Mouse (Mus musculus) liver, embryonic 11.5 days (tissue): ENCODE data around the gene Acbd5. TPM values are rescaled to one million over a fixed set of nuclear protein-coding genes. Genes with fewer than 3 reads are reported as not detected.

ENCODE experiments used
- ATAC-seq: fragments of 200-750 bp; cut with Nextera tagmentation; replicated peaks from 2 replicates; pipeline ENCODE4 v1.8.0; 2017; ENCODE audit warnings: moderate number of reproducible peaks, mild to moderate bottlenecking, moderate TSS enrichment, moderate library complexity; ENCODE audit not compliant: low FRiP score
- DNase-seq: peaks from one replicate; pipeline ENCODE4 v3.0.0-alpha.2; 2017; ENCODE audit warnings: low spot score
- H3K27ac ChIP-seq: fragments of 300-500 bp; sonication (generic); 2 replicates; pipeline ENCODE4 v1.5.1; 2014; ENCODE audit warnings: mild to moderate bottlenecking, low read depth, low read length, control low read depth
- H3K27me3 ChIP-seq: fragments of 300-500 bp; sonication (generic); replicated peaks from 2 replicates; pipeline ENCODE4 v1.6.1; 2014; ENCODE audit warnings: low read length, mixed read lengths; ENCODE audit not compliant: control insufficient read depth, insufficient read depth
- H3K36me3 ChIP-seq: fragments of 300-500 bp; sonication (generic); 2 replicates; pipeline ENCODE4 v1.6.1; 2014; ENCODE audit warnings: mild to moderate bottlenecking, low read length, moderate library complexity, mixed read lengths; ENCODE audit not compliant: control insufficient read depth, insufficient read depth
- H3K4me1 ChIP-seq: fragments of 300-500 bp; sonication (generic); replicated peaks from 2 replicates; pipeline ENCODE4 v1.6.1; 2014; ENCODE audit warnings: low read length, mixed read lengths; ENCODE audit not compliant: control insufficient read depth, insufficient read depth
- H3K4me2 ChIP-seq: fragments of 300-500 bp; sonication (generic); 2 replicates; pipeline ENCODE4 v1.6.1; 2014; ENCODE audit warnings: mild to moderate bottlenecking, control low read depth, moderate library complexity
- H3K4me3 ChIP-seq: fragments of 300-500 bp; sonication (generic); 2 replicates; pipeline ENCODE4 v1.5.1; 2014; ENCODE audit warnings: low read depth, low read length, control low read depth
- H3K9ac ChIP-seq: fragments of 300-500 bp; sonication (generic); 2 replicates; pipeline ENCODE4 v1.6.1; 2014; ENCODE audit warnings: low read depth, low read length, control low read depth
- H3K9me3 ChIP-seq: fragments of 300-500 bp; sonication (generic); 2 replicates; pipeline ENCODE4 v1.6.1; 2016; ENCODE audit warnings: low read length, inconsistent platforms, mixed read lengths; ENCODE audit not compliant: control insufficient read depth
- WGBS: fragments of 180-500 bp; shearing (Covaris S2); extraction: QIAGEN DNeasy Blood & Tissue Kit; methylation state at CpG from one replicate; pipeline ENCODE4 v1.1.7; 2014; 5-methylcytosine and 5-hydroxymethylcytosine counted together
- polyA plus RNA-seq: library from polyadenylated mRNA; unstranded; fragments of >200 nt; fragmentation: Nextera tagmentation; extraction: Ambion mirVana; gene quantifications from 2 replicates; pipeline ENCODE4 v1.2.1, GENCODE M21; 2014

Acbd5 gene
- polyA plus RNA-seq, 1 experiment from 2014 or later: 17.9 TPM

- peak within 1 kb of the TSS; percentile 78 for H3K4me3 ChIP-seq
- H3K36me3 ChIP-seq: peaks cover 4% of the 10 kb centered on the region
- DNase-seq: peak; percentile 94
- peak within 1 kb of the TSS; percentile 87 for H3K9ac ChIP-seq
- peak within 1 kb of the TSS; percentile 82 for H3K4me2 ChIP-seq
- H3K9me3 ChIP-seq: no peaks in the 10 kb centered on the region
- peaks cover 19% of the 10 kb centered on the region for H3K4me1 ChIP-seq
- H3K27ac ChIP-seq: peak within 1 kb of the TSS; percentile 100
- H3K27me3 ChIP-seq: no peaks in the 10 kb centered on the region
- ATAC-seq: peak; percentile 98
- WGBS: under 1% methylated on average over 61 of the region's 61 CpGs
These were observed 88.0 kb downstream of the Acbd5 start, which contains the start of the genes Mastl and Yme1l1 for GRCm38 (mm10) chr2:23155777-23156607. Gene Mastl, minus strand, starts transcription at chr2:23156024. Gene Yme1l1, plus strand, starts transcription at chr2:23156369.

GRCm38 (mm10) chr2:23156608-23157081, 88.7 kb downstream of the Acbd5 start:
- peak; percentile 6; the same call in 1 of the 2 replicates for ATAC-seq
- WGBS: under 1% methylated on average over 17 of the region's 17 CpGs

More at GRCm38 (mm10) chr2:23156608-23157081, 88.7 kb downstream of the Acbd5 start:
- no peaks in the 10 kb centered on the region for H3K9me3 ChIP-seq
- no peak for DNase-seq
- H3K4me3 ChIP-seq: peak overlapping the region; percentile 78
- H3K4me1 ChIP-seq: peaks cover 19% of the 10 kb centered on the region
- H3K9ac ChIP-seq: peak overlapping the region; percentile 87
- H3K4me2 ChIP-seq: peak overlapping the region; percentile 68
- H3K36me3 ChIP-seq: peaks cover 6% of the 10 kb centered on the region
- H3K27me3 ChIP-seq: no peaks in the 10 kb centered on the region
- H3K27ac ChIP-seq: peak overlapping the region; percentile 100

Other genes with a start within 250 kb of the Acbd5 start
- gene Pdss1, start 172.6 kb upstream of the Acbd5 start, polyA plus RNA-seq: 34.0 and 34.9 TPM in 2 replicates
- gene Abi1, start 27.9 kb upstream of the Acbd5 start, polyA plus RNA-seq: 31.2 and 33.3 TPM in 2 replicates
- 10.1 and 10.6 TPM in 2 replicates for gene Mastl, start 87.9 kb downstream of the Acbd5 start, polyA plus RNA-seq
- 70.6 and 75.7 TPM in 2 replicates for gene Yme1l1, start 88.2 kb downstream of the Acbd5 start, polyA plus RNA-seq
- not detected in 2 replicates for gene 4931423N10Rik, start 139.3 kb downstream of the Acbd5 start, polyA plus RNA-seq